Mouse (Mus musculus) hematopoietic stem cell, adult 5-6 weeks (primary cell): ENCODE data around the gene Cdh13. TPM values are rescaled to one million over a fixed set of nuclear protein-coding genes. Genes with fewer than 3 reads are reported as not detected.

Source experiments
- ATAC-seq, 2 experiments: fragments of 125-278 bp in 1 of 2; replicated peaks in 1 of 2; 2 replicates each; pipeline ENCODE4 v1.8.0; 2016 to 2017; ENCODE audit warnings: inconsistent platforms in 2 of 2, mild to moderate bottlenecking in 2 of 2, moderate number of reproducible peaks in 2 of 2, low read depth in 1 of 2, moderate TSS enrichment in 1 of 2; ENCODE audit not compliant: low FRiP score in 2 of 2, poor library complexity in 2 of 2, severe bottlenecking in 2 of 2, insufficient read depth in 1 of 2, low TSS enrichment in 1 of 2
- total RNA-seq: library from RNA; stranded (forward); fragments of 172-1452, 232-1000 nt; gene quantifications from 2 replicates; pipeline ENCODE4 v1.2.3, GENCODE M21; 2017

The Cdh13 gene
- total RNA-seq, 1 experiment from 2014 or later = not detected

DNA sequence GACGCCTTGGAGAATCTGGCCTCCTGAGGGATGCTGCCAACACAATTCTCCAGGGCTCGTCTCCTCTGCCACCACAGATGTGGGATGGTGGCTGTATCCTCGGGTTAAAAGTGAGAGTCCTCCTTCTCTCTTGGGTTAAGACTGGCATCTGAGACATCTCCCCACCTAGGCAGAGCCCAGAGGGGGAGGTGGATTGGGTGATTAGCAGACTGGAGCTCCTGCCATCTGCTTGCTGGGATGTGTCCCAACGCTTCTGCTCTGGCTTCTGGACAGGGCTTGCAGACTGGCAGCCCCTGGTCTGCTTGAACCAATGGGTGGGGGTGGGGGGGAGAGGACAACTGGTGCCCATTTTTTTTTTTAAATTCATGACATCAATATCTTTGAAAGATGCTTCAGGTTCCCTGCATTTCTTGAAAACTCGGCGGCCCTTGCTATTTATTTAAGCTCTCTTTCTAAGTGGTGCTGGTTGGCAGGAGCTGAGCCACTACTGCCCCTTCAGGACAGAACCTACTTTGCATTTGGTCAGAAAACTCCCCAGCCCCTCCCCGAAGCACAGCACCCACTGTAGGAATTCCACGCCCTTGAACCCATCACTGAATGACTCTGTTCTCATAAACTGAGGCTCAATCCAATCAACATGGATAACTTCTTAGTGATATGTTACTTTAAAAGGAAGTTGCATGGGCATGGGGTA lies 4.9 kb downstream of the Cdh13 start:
- no peak for ATAC-seq

DNA sequence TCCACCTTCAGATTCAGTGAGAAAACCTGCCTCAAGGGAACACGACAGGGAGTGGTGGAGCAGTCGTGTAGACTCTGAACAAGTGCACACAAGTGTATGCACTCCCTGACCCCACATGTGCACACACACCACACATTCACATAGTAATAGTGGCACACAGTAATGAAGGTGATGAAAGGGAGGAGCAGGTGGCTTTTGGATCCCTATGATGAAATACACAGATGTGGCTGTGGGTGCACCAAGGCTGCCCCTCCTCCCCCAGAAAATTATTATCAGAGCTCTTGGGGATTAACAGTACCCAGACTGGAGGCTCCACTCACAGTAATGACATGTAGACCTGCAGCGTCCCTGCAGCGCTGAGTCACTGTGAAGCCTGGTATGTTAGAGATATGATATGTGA lies 5.6 kb downstream of the Cdh13 start:
- ATAC-seq = no peak

DNA sequence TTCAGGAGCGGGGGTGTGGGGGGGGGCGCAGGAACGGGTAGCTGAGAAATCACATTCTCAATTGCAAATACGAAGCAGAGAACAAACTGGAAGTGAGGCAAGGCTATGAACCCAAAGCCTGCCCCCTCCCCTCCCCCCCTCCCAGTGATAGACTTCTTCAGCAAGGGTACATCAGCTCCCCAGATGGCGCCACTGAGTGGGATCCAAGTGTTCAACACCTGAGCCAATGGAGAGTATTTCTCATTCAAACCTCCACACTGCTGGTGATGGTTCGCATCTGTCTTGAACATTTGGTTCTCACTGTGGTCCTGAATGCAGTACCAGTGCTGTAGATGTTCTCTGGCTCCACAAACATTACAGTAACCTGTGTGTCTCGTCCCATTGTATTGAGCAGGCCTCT lies 6.0 kb downstream of the Cdh13 start:
- no peak for ATAC-seq

DNA sequence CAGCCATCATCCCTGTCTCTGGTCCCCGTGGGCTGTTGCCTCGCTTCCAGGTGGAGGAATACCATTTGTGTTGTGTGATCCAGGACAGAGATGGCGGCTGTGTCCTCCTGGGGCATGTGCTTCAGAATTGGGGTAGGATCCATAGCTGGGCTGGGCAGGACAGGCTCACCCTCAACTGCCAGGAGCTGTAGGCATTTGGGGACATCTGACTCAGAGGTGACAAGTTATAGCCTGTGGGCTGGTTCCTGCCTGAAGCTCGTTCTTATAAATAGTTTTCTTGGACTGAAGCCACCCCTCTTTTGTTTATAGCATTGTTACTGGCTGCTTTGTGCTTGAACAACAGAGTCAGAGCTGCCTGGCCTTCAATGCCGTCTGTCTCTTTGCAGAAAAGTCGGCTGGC lies 6.7 kb downstream of the Cdh13 start:
- ATAC-seq = no peak

DNA sequence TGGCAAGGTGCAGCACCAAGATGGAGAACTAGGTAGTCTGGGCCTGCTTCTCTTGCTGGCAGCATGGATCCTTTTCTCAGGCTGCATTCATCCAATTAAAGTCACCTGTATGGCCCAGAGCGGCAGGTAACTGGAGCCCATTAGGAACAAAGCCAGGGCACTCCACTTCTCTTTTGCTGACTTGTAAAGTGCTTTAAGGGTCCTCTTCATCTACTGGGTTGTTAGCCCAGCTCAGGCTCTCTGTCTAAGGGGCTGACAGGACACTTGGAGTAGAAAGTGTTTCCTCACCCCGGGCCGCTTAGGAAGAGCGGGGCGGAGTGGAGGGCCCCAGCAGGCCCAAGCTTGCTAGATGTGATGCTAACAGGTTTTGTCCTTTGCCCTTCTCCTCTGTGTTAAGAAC lies 12.9 kb downstream of the Cdh13 start:
- ATAC-seq = no peak

DNA sequence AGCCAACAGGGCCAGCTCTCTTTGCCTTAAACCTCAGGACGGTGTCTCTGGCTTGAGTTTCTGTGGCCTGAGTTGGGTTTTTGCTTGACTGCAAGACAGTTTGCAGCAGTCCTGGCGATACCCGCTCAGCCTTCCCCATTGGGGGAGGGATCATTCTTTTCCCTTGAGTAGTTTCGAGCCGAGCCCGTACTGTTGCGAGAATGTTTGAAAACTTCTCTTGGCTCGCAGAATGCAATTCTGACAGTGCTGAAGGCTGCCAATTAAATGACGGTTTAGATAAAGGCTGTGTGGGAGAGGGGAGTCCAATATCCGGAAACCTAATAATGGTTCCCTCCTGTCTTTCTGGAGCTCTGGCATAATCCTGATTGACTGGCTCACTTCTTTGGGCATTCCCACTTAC lies 23.4 kb downstream of the Cdh13 start:
- ATAC-seq = no peak

DNA sequence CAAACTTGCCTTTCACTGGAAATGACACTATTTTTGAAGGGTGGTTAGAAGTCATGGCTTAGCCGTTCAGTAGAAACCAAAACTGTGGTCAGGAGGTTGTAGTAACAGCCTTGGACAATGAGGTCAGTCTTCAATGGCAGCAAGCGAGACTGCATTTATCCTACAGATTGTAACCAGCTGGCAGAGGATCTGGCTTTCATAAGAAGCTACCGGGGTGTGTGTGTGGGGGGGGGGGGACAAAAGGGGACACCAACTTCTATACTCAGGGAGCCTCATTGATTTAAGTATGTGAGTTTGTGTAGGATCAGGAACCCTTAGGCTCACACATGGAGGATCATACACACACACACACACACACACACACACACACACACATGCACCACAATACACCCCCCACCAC lies 25.6 kb downstream of the Cdh13 start:
- no peak for ATAC-seq

DNA sequence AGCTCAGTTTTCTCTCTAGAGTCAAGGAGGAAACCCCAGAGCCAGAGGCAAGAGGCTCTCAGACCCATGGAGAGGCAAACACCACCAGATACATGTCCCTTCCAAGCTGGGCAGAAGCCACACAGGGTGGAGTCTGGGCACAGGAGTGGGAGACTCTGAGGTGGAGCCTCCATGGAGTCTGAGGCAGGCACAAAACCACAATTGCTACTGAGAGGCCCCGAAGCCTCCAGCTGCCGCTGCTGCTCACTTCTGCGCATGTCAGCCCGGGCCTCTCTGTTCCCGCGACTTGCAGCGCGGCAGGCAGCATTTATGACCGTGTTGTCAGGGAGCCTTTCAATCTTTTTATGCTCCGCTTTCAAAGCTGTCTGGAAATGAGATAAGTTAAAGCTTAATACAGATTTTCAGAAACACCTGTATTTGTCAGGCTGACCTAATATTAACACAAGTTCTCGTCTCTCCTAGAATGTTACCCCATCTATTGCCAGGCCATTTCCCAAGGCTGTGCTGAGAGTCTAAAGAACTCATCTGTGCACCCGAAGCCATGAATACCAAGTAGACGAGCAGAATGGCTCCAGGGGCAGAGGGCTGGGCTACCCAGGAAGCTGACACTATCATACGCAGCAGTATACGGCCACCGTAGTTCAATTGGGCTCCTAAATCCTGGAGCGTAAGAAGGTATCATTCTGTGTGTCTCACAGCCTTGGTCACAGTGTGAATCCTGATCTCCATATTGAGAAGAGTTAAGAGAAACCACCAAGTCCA lies 30.1 kb downstream of the Cdh13 start:
- no peak for ATAC-seq

DNA sequence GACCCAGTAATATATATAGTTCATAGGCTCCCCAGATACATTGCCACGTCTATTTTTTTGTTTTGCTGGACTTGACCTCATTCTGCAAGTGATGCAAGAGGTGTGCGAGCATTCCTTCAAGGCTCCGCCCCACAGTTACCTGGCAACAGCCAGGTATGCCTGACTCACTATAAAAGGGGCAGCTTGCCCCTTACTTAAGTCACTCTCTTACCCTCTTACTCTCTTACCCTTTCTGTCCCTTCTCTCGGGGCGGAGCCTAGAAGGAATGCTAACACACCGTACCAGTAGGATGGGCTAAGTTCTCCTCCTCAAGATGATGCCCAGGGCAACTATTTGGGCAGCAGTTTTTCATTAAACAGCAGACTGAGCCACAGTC lies 30.6 kb downstream of the Cdh13 start:
- no peak for ATAC-seq

DNA sequence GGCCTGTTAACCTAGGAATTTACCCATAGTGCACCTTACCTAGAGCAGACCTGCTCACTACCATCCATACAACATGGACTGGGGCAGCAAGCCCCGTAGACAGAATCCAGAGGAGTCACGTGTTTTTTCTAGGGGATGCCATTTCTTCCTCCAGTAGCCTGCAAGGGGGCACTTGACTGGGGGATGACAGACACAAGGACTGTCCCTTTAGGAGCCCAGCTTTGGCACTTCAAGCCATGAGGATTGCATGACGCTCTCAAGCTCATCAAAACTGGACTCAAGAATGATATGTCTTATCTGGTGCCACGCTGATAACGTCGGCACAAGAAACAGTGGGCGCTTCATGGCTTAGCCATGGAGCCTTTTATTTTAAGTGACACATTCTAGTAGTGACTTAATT lies 31.4 kb downstream of the Cdh13 start:
- no peak for ATAC-seq

DNA sequence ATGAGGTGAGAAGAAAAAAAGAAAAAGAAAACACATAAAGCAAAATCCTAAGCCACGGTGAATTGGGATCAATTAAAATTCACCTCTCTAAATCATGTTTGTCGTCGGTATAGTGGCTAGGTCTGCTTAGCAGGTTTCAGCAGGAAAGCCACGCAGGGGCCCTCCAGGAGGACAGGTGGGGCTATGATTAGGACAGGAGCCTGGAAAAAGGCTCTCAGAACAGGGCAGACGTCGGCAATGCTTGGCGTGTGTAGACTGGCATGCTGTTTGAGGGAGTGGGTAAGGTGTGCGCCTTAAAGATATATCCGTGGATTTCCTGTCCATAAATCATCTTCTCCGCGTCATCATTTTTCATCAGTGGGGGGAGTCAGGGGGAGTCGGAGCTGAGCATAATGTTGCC lies 32.9 kb downstream of the Cdh13 start:
- no peak for ATAC-seq

DNA sequence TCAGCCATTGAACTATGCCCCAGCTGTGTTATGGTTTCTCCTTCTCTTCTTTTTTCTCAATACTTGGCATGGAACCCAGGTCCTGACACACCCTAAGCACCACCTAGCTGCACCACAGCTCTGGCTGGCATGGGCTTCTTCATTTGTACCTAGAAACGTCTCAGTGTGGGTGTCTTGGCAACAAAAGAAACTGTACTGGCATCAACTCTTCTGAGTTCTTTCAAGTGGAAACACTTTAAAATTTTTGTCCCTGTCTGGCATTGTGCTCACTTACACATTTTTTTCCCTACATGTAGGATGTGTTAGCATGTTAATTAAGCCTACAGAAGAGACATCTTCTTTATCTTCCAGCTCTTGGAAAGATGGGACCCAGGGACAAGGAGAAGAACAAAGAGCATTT lies 37.0 kb downstream of the Cdh13 start:
- no peak for ATAC-seq

DNA sequence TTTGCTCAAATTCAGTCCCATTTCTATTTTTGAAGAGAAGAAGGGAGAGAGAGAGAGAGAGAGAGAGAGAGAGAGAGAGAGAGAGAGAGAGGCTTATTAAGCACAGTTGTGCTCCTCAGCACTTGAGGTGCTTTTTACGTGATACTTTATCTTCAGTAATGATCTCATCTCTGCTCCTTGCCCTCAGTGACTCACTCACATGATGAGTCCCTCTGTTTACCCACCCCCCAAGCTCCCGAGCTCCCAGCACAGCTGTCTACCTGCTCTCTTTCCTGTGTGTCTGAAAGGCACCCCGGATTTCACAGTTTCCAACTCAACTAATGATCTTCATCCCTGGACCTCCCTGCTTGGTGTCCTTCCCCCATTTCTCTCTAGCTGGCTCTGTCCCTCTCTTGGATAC lies 39.9 kb downstream of the Cdh13 start:
- no peak for ATAC-seq

DNA sequence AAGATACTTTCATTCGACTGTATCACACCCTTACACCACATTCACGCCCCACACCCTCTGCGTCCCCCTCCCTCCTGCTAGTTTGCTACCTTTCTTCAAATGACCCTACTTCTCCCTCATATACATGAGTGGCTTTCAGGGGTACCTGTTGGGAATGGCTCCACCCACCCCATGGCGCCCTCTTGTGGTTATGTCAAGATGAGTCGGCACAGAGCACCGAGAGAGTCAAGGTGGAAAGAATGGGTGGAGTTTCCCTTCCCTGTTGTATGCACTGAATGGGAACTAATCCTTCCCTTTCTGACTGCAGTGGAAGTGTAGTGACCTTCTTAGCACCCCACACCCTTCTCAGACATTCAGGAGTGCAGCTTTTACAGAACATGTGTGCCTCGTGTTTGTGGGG lies 51.4 kb downstream of the Cdh13 start:
- ATAC-seq = no peak

DNA sequence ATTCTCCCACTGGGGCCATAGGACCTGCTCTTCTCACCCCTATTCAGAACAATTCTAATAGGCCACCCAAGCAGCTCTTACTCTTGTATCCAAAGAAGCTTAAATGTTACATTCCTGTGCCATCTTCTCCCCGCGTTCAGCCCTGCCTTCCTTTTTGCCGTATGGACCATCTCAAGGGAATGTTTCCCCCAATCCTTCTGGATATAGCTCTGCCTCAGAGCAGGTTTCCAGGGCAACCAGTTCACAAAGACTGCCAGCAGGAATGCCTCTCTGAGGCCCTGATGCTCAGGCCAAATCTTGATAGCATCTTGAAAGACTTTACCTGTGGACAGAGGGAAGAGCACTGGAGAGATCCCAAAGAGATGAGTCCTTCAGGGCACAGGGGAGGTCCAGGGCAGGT lies 56.2 kb downstream of the Cdh13 start:
- ATAC-seq = no peak

DNA sequence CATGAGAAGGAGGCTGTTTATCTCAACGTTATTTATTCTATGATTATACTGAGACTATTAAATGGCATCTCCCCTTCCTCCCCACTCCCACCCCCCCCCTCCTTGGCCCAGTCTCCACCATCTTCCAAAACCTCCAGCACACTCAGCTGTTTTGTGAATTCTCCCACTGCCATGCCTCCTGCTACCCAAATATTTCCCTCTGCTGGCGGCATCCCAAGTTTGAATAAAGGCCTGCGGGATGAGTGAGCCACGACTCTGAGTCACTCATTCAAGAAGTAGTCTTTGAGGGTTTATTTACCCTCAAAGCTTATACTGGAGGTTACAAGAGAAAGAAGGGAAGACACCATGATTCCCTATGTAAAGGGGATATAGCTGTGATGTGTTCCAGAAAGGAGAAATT lies 59.7 kb downstream of the Cdh13 start:
- ATAC-seq = no peak

DNA sequence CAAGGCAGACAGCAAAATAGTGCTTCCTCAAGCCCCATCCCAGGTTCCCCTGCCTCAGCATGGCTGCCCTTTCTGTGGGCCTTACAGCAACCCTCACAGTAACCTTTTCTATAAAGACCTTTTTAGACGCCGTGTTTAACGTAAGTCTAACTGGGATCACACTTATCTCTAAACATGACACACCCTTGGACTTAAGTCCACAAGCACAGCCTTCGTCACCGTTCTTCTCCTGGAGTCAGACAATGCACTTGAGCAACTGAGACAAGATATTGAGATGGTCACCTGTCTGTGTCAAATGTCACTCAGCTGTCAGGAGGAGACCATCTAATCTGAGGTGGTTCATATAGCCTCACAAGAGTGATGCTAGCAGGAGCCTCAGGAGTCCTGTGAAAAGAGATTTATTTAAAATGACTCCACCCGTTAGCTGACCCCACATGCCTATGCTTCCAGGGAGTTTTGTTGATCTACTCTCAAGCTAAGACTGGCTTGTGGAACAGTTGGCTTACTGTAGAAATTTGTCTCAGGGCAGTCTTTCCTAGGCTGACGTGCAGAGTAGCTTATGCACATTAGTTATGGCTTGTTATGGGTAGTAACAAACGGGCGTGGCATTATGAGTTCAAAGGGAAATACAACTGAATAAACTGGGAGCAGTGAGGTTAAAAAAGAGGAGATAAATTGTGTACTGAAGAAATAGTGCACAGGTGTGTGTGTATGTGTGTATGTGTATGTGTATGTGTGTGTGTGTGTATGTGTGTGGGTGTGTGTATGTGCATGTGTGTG lies 65.4 kb downstream of the Cdh13 start:
- no peak for ATAC-seq

DNA sequence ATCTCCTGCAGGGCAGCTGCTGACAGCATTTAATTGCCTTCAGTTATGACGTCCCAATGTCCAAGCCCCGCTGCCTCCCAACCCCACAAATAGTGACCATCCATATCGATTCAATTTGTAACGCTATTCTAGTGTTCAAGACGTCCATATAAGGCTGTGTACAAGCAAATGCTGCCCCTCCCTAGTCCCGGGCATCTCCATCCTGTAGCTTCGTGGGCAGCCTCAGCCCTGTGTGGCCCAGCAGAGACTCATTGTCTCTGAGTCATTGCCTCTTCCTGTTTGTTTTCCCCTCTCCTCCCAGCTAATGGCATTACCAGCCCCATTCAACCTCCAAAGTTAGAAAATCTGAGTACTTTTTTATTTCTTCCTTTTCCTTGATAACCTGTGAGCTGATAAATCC lies 66.6 kb downstream of the Cdh13 start:
- no peak for ATAC-seq
